Mouse (Mus musculus) right cerebral cortex, adult 2 months (tissue): ENCODE measurements at regions not wholly inside any gene's neighbourhood (a gene's known extent, or its start where the extent isn't known, plus 50 kb on each side); places are given as distances from the start of the nearest gene placed in this dataset.

Experiments used
- DNase-seq, 2 experiments: peaks; one replicate each; pipeline ENCODE4 v3.0.0; 2021 to 2022; ENCODE audit warnings: low spot score in 2 of 2

GRCm38 (mm10) chr15:63006471-63007228, 838.3 kb downstream of the Gsdmc2 start:
- no peak for DNase-seq

GRCm38 (mm10) chr15:62994691-62995090, 850.3 kb downstream of the Gsdmc2 start:
- no peak for DNase-seq

- no peak for DNase-seq
These were observed 858.1 kb downstream of the Gsdmc2 start for GRCm38 (mm10) chr15:62986871-62987270.

GRCm38 (mm10) chr15:62986147-62986546, 858.8 kb downstream of the Gsdmc2 start:
- DNase-seq = no peak

GRCm38 (mm10) chr15:62970566-62970965, 874.4 kb downstream of the Gsdmc2 start:
- no peak for DNase-seq

- DNase-seq = no peak
These were observed 882.3 kb downstream of the Gsdmc2 start for GRCm38 (mm10) chr15:62962681-62963080.

- no peak for DNase-seq
These were observed 884.4 kb downstream of the Gsdmc2 start for GRCm38 (mm10) chr15:62960623-62961022.

- no peak for DNase-seq
These were observed 886.3 kb downstream of the Gsdmc2 start for GRCm38 (mm10) chr15:62958506-62959330.

GRCm38 (mm10) chr15:62954889-62955288, 890.1 kb downstream of the Gsdmc2 start:
- DNase-seq = peak in 1 of 2 experiments; percentile 35

GRCm38 (mm10) chr15:62954322-62954820, 890.6 kb downstream of the Gsdmc2 start:
- DNase-seq = no peak

- DNase-seq = peak; percentile 18 to 35
These were observed 891.6 kb downstream of the Gsdmc2 start for GRCm38 (mm10) chr15:62953215-62953941.

- no peak for DNase-seq
These were observed 892.3 kb downstream of the Gsdmc2 start for GRCm38 (mm10) chr15:62952487-62953214.

GRCm38 (mm10) chr15:62939416-62939815, 905.6 kb downstream of the Gsdmc2 start:
- DNase-seq = no peak

- no peak for DNase-seq
These were observed 907.2 kb downstream of the Gsdmc2 start for GRCm38 (mm10) chr15:62937756-62938155.

- DNase-seq = no peak
These were observed 910.3 kb downstream of the Gsdmc2 start for GRCm38 (mm10) chr15:62934522-62935189.

- no peak for DNase-seq
These were observed 924.5 kb downstream of the Gsdmc2 start for GRCm38 (mm10) chr15:62920520-62920919.

GRCm38 (mm10) chr15:62919264-62919663, 925.7 kb downstream of the Gsdmc2 start:
- peak; percentile 29 to 43 for DNase-seq

- DNase-seq = no peak
These were observed 936.6 kb downstream of the Gsdmc2 start for GRCm38 (mm10) chr15:62908379-62908778.

GRCm38 (mm10) chr15:62907181-62907580, 937.8 kb downstream of the Gsdmc2 start:
- DNase-seq = no peak

GRCm38 (mm10) chr15:62903047-62903822, 941.7 kb downstream of the Gsdmc2 start:
- DNase-seq = peak; percentile 59 to 77
